8 mouse cellular contexts compared by ENCODE assay signal in the genomic region with DNA sequence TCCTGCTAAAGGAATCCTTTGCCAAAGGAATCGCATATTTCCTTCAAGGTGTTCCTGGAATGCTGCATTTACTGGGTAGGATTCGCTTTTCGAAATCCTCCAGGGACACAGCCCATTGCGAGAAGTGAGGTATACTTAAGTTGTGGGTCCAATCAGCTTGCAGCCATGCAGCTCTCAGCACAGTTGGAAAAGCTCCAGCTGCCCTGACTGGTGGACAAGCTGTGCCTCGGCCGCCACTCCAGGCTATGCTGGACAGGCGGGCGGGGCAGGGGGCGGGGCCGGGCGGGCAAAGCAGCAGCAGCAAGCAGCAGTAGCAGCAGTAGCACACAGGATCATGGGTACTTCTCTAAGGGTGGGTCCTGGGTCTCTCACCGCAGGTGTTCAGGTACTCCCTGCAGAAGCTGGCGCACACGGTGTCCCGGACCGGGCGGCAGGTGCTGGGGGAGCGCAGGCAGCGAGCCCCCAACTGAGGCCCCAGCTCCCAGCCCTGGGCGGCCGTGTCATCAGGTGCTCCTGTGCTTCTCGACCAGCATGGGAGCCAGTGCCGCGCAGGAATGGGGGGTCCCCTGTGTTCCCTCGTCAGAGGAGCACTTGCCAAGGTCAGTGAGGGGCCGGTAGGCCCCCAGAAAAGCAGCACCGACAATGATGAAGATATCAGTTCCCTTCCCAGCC. TPM values are rescaled to one million over a fixed set of nuclear protein-coding genes. Genes with fewer than 3 reads are reported as not detected.
DNase-seq lines count a peak whose midpoint lies in the region; ATAC-seq lines count a peak whose summit lies in the region.

No protein-coding gene starts in this region.

- no peaks in the 10 kb centered on the region for H3K27me3 ChIP-seq in intestine, embryonic 14.5 days (replicated peaks; ENCODE audit: control insufficient read depth, insufficient read depth, low read length)
- peaks cover 8% of the 10 kb centered on the region for H3K27me3 ChIP-seq in megakaryocyte, embryonic 14.5 days (replicated peaks)

- peaks cover 8% of the 10 kb centered on the region; the same call in 1 of the 2 replicates for H3K4me1 ChIP-seq in intestine, embryonic 14.5 days (replicated peaks; ENCODE audit: control insufficient read depth, insufficient read depth, low read length)
- peaks cover 55% of the 10 kb centered on the region for H3K4me1 ChIP-seq in megakaryocyte, embryonic 14.5 days

- peak overlapping the region; percentile 29 for H3K9ac ChIP-seq in intestine, embryonic 14.5 days (ENCODE audit: low read length)

- peak; percentile 68 for ATAC-seq in intestine, embryonic 14.5 days (replicated peaks; ENCODE audit: low FRiP score, low TSS enrichment, low read depth)

- peaks cover 39% of the 10 kb centered on the region for H3K36me3 ChIP-seq in intestine, embryonic 14.5 days (ENCODE audit: control insufficient read depth, insufficient read depth, low read length)
- H3K36me3 ChIP-seq in megakaryocyte, embryonic 14.5 days (replicated peaks; ENCODE audit: low read length), result peaks cover 76% of the 10 kb centered on the region

- WGBS in intestine, embryonic 14.5 days, result 63% methylated on average over 27 of the region's 27 CpGs

- peak overlapping the region; percentile 35 for H3K4me3 ChIP-seq in intestine, embryonic 14.5 days (ENCODE audit: low read depth, low read length)
- peak overlapping the region; percentile 47 for H3K4me3 ChIP-seq in megakaryocyte, embryonic 14.5 days (replicated peaks)

- no peak overlapping the region for H3K27ac ChIP-seq in intestine, embryonic 14.5 days (ENCODE audit: low read depth)

- H3K9me3 ChIP-seq in intestine, embryonic 14.5 days (ENCODE audit: control insufficient read depth, low read length), result peaks cover 41% of the 10 kb centered on the region
- H3K9me3 ChIP-seq in megakaryocyte, embryonic 14.5 days, result peaks cover 31% of the 10 kb centered on the region

- intact Hi-C loops in left cerebral cortex, postnatal 4 days (cut with DNase I), result loop anchor here (5.0 kb wide), 2 partner anchors 84 to 99 kb away; no protein-coding TSS in a partner anchor

- DNase-seq in adrenal gland, adult 8-10 months, result peak; percentile 86
- peak; percentile 86 for DNase-seq in embryo, embryonic 10.5 days (ENCODE audit: low spot score)
- DNase-seq in gastrocnemius, postnatal 4 days (ENCODE audit: low spot score in 2 of 2), result peak; percentile 56 to 87
- DNase-seq in intestine, embryonic 14.5 days (ENCODE audit: low spot score), result peak; percentile 75
- peak; percentile 94 for DNase-seq in left cerebral cortex, postnatal 4 days
- peak; percentile 55 for DNase-seq in right cerebral cortex, postnatal 25 days
- DNase-seq in thymus, adult 18-20 months, result no peak

- H3K4me2 ChIP-seq in intestine, embryonic 14.5 days (ENCODE audit: low read length), result peak overlapping the region; percentile 50

RNA-seq across cellular contexts. Expression of a gene that starts 1.4 kb away (rescaled TPM):
- 100 to 1,000 TPM in 2 of 4 experiments, 10 to 100 TPM in 2; 42.5 to 190 (median 123) TPM for total RNA-seq in adrenal gland, adult 8-10 months (2022)
- 10 to 100 TPM; 20.2 to 41.1 TPM for total RNA-seq in gastrocnemius, postnatal 4 days (2021)
- polyA plus RNA-seq in intestine, embryonic 14.5 days (2014; fragmentation: Nextera tagmentation; extraction: Ambion mirVana), result 410 and 452 TPM in 2 replicates
- 1,000 to 10,000 TPM; 1,316 to 1,920 TPM for total RNA-seq in left cerebral cortex, postnatal 4 days (2021)
- not detected in 2 replicates for polyA plus RNA-seq in megakaryocyte, embryonic 14.5 days (2012; ENCODE audit: insufficient read depth, low replicate concordance)

RNA-seq across cellular contexts. Expression of a gene that starts 9.8 kb away (rescaled TPM):
- total RNA-seq in adrenal gland, adult 8-10 months (2022), result 10 to 100 TPM; 81.0 to 96.7 (median 91.6) TPM
- total RNA-seq in gastrocnemius, postnatal 4 days (2021), result 10 to 100 TPM; 41.0 to 43.3 TPM
- polyA plus RNA-seq in intestine, embryonic 14.5 days (2014; fragmentation: Nextera tagmentation; extraction: Ambion mirVana), result 51.9 and 53.7 TPM in 2 replicates
- total RNA-seq in left cerebral cortex, postnatal 4 days (2021), result 100 to 1,000 TPM; 161 to 182 TPM
- polyA plus RNA-seq in megakaryocyte, embryonic 14.5 days (2012; ENCODE audit: insufficient read depth, low replicate concordance), result 24.7 and 88.6 TPM in 2 replicates

Comparison
In these comparisons a context has a peak if more than half of its experiments do, and no peak if none do; other contexts are left out.
1. DNase-seq: peak in adrenal gland, adult 8-10 months (single experiment), embryo, embryonic 10.5 days (single experiment), gastrocnemius, postnatal 4 days (2 of 2), intestine, embryonic 14.5 days (single experiment), left cerebral cortex, postnatal 4 days (single experiment) and right cerebral cortex, postnatal 25 days (single experiment); none in thymus, adult 18-20 months (0 of 2).
2. RNA of a gene that starts 1.4 kb away (total RNA-seq): 1,316 to 1,920 TPM in left cerebral cortex, postnatal 4 days; 42.5 to 190 TPM in adrenal gland, adult 8-10 months and 20.2 to 41.1 TPM in gastrocnemius, postnatal 4 days; every median in the first group is over 4 times any median in the second.